Mouse (Mus musculus): Measurements from ENCODE around the gene Dnah7c.
"Not testable (repeated sequence)": the region's sequence is repeated elsewhere in the genome, so short reads cannot be mapped to it uniquely, and the experiment has no call there.

Gene Dnah7c

GRCm38 (mm10) chr1:46733405-46734106, 308.2 kb downstream of the Dnah7c start:
- DNase-seq = not testable (repeated sequence)

GRCm38 (mm10) chr1:46734455-46734854, 309.1 kb downstream of the Dnah7c start:
- not testable (repeated sequence) for DNase-seq

GRCm38 (mm10) chr1:46764600-46764999, 339.2 kb downstream of the Dnah7c start:
- not testable (repeated sequence) for DNase-seq

GRCm38 (mm10) chr1:46769318-46769717, 343.9 kb downstream of the Dnah7c start:
- DNase-seq = not testable (repeated sequence)

- not testable (repeated sequence) for DNase-seq
These were observed 344.8 kb downstream of the Dnah7c start for GRCm38 (mm10) chr1:46770077-46770695.

- DNase-seq = not testable (repeated sequence)
These were observed 356.8 kb downstream of the Dnah7c start for GRCm38 (mm10) chr1:46782227-46782626.

GRCm38 (mm10) chr1:46805074-46805473, 379.7 kb downstream of the Dnah7c start:
- DNase-seq = no peak

GRCm38 (mm10) chr1:46808630-46809029, 383.2 kb downstream of the Dnah7c start:
- DNase-seq = not testable (repeated sequence)

- DNase-seq = no peak
These were observed 392.5 kb downstream of the Dnah7c start for GRCm38 (mm10) chr1:46817934-46818333.

- DNase-seq = no peak
These were observed 397.0 kb downstream of the Dnah7c start for GRCm38 (mm10) chr1:46822256-46822972.

GRCm38 (mm10) chr1:46830066-46830843, 404.9 kb downstream of the Dnah7c start:
- no peak for DNase-seq

- DNase-seq = no peak
These were observed 406.5 kb downstream of the Dnah7c start for GRCm38 (mm10) chr1:46831927-46832326.

GRCm38 (mm10) chr1:46843406-46843805, 418.0 kb downstream of the Dnah7c start:
- DNase-seq = no peak

- no peak for DNase-seq
These were observed 418.9 kb downstream of the Dnah7c start for GRCm38 (mm10) chr1:46844281-46844680.

GRCm38 (mm10) chr1:46845221-46845620, 419.8 kb downstream of the Dnah7c start:
- no peak for DNase-seq

GRCm38 (mm10) chr1:46849758-46850157, 424.4 kb downstream of the Dnah7c start:
- DNase-seq = peak; percentile 17 to 20

- DNase-seq = no peak
These were observed 426.2 kb downstream of the Dnah7c start for GRCm38 (mm10) chr1:46851586-46851985.

GRCm38 (mm10) chr1:46852216-46852599, 426.8 kb downstream of the Dnah7c start:
- no peak for DNase-seq

- peak; percentile 62 to 75 for DNase-seq
These were observed 427.3 kb downstream of the Dnah7c start for GRCm38 (mm10) chr1:46852600-46853272.

- peak; percentile 97 to 99 for DNase-seq
These were observed 428.1 kb downstream of the Dnah7c start for GRCm38 (mm10) chr1:46853317-46854035.

All from thymus, postnatal 36 days (tissue).